8 mouse cellular contexts compared by ENCODE assay signal in genomic region chr5:123933957-123934591, GRCm38 (mm10). TPM values are rescaled to one million over a fixed set of nuclear protein-coding genes. Genes with fewer than 3 reads are reported as not detected.
DNase-seq lines count a peak whose midpoint lies in the region; ATAC-seq and TF ChIP-seq lines count a peak whose summit lies in the region.

No protein-coding gene starts in this region.

- peaks cover 11% of the 10 kb centered on the region; the same call in 1 of the 2 replicates for H3K4me1 ChIP-seq in heart, embryonic 10.5 days
- H3K4me1 ChIP-seq in kidney, postnatal 0 days (replicated peaks; ENCODE audit: insufficient read depth, low read length): no peaks in the 10 kb centered on the region
- H3K4me1 ChIP-seq in stomach, embryonic 15.5 days: 0 out of 2 replicates have a peak, but pooled peaks cover 3% of the 10 kb centered on the region
- H3K4me1 ChIP-seq in hindbrain, embryonic 13.5 days (replicated peaks): peaks cover 4% of the 10 kb centered on the region

- H3K4me3 ChIP-seq in heart, embryonic 10.5 days: peak overlapping the region; percentile 36
- H3K4me3 ChIP-seq in kidney, postnatal 0 days (replicated peaks; ENCODE audit: low read depth, low read length): no peak overlapping the region
- no peak overlapping the region for H3K4me3 ChIP-seq in stomach, embryonic 15.5 days (replicated peaks)
- H3K4me3 ChIP-seq in hindbrain, embryonic 13.5 days: no peak overlapping the region

- 0 out of 2 replicates have a peak, but pooled peaks cover 5% of the 10 kb centered on the region for H3K36me3 ChIP-seq in heart, embryonic 10.5 days
- no peaks in the 10 kb centered on the region; the same call in 1 of the 2 replicates for H3K36me3 ChIP-seq in kidney, postnatal 0 days (ENCODE audit: insufficient read depth, low read length)
- H3K36me3 ChIP-seq in stomach, embryonic 15.5 days: no peaks in the 10 kb centered on the region
- no peaks in the 10 kb centered on the region for H3K36me3 ChIP-seq in hindbrain, embryonic 13.5 days

- H3K27me3 ChIP-seq in heart, embryonic 10.5 days (ENCODE audit: insufficient read depth, poor library complexity, severe bottlenecking): no peaks in the 10 kb centered on the region
- H3K27me3 ChIP-seq in kidney, postnatal 0 days (ENCODE audit: insufficient read depth, low read length): no peaks in the 10 kb centered on the region
- H3K27me3 ChIP-seq in stomach, embryonic 15.5 days (replicated peaks): no peaks in the 10 kb centered on the region
- 0 out of 2 replicates have a peak, but pooled peaks cover 12% of the 10 kb centered on the region for H3K27me3 ChIP-seq in hindbrain, embryonic 13.5 days

- WGBS in heart, embryonic 10.5 days: 26% methylated on average over 18 of the region's 18 CpGs
- WGBS in kidney, postnatal 0 days: 42% methylated on average over 18 of the region's 18 CpGs
- 40% methylated on average over 18 of the region's 18 CpGs for WGBS in stomach, embryonic 15.5 days
- WGBS in hindbrain, embryonic 13.5 days: 41% methylated on average over 18 of the region's 18 CpGs

- no peak overlapping the region for H3K4me2 ChIP-seq in kidney, postnatal 0 days (ENCODE audit: low read length)
- 0 out of 2 replicates have a peak overlapping the region, but pooled peaks have one; percentile 10 for H3K4me2 ChIP-seq in stomach, embryonic 15.5 days
- H3K4me2 ChIP-seq in hindbrain, embryonic 13.5 days: no peak overlapping the region

- no peak for DNase-seq in heart, embryonic 10.5 days (ENCODE audit: low spot score)
- no peak for DNase-seq in heart, adult 18-20 months
- DNase-seq in 416B (ENCODE audit: low read depth): peak; percentile 53
- peak; percentile 80 for DNase-seq in ZHBTc4 (ENCODE audit: low read depth, low spot score)
- peak; percentile 40 for DNase-seq in kidney, postnatal 0 days (ENCODE audit: low spot score)
- no peak for DNase-seq in layer of hippocampus, adult 11-12 months (ENCODE audit: low spot score)

- H3K9me3 ChIP-seq in heart, embryonic 10.5 days: no peaks in the 10 kb centered on the region
- no peaks in the 10 kb centered on the region for H3K9me3 ChIP-seq in kidney, postnatal 0 days (replicated peaks; ENCODE audit: low read length)
- no peaks in the 10 kb centered on the region for H3K9me3 ChIP-seq in stomach, embryonic 15.5 days
- no peaks in the 10 kb centered on the region for H3K9me3 ChIP-seq in hindbrain, embryonic 13.5 days

- ATAC-seq in kidney, postnatal 0 days (replicated peaks; ENCODE audit: low FRiP score, low read depth): no peak
- ATAC-seq in stomach, embryonic 15.5 days (ENCODE audit: insufficient read depth, low FRiP score, low read depth): no peak
- no peak for ATAC-seq in hindbrain, embryonic 13.5 days (ENCODE audit: low FRiP score)

- peak; percentile 64 for TF ChIP-seq CTCF in kidney, postnatal 0 days (IDR thresholded peaks at IDR 0.05; ENCODE audit: low read depth)

- peak overlapping the region; percentile 47; the same call in 1 of the 2 replicates for H3K27ac ChIP-seq in heart, embryonic 10.5 days
- no peak overlapping the region for H3K27ac ChIP-seq in kidney, postnatal 0 days
- H3K27ac ChIP-seq in stomach, embryonic 15.5 days: no peak overlapping the region
- no peak overlapping the region for H3K27ac ChIP-seq in hindbrain, embryonic 13.5 days

- H3K9ac ChIP-seq in kidney, postnatal 0 days (ENCODE audit: low read depth, low read length): no peak overlapping the region
- no peak overlapping the region for H3K9ac ChIP-seq in stomach, embryonic 15.5 days
- no peak overlapping the region for H3K9ac ChIP-seq in hindbrain, embryonic 13.5 days

RNA-seq across cellular contexts. Expression of gene Ccdc62, which starts 3.6 kb away (rescaled TPM):
- polyA plus RNA-seq in heart, embryonic 10.5 days (2016; fragmentation: Nextera tagmentation; extraction: Ambion mirVana): 3.7 and 5.7 TPM in 2 replicates
- total RNA-seq in heart, adult 18-20 months (2021): 1 to 10 TPM; 3.8 to 4.1 TPM
- 6.4 and 7.1 TPM in 2 replicates for polyA plus RNA-seq in kidney, postnatal 0 days (2015; fragmentation: Nextera tagmentation; extraction: Ambion mirVana)
- 5.6 and 7.0 TPM in 2 replicates for polyA plus RNA-seq in stomach, embryonic 15.5 days (2015; fragmentation: Nextera tagmentation; extraction: Ambion mirVana)
- polyA plus RNA-seq in hindbrain, embryonic 13.5 days (2015; fragmentation: Nextera tagmentation; extraction: Ambion mirVana): 6.2 and 7.8 TPM in 2 replicates

RNA-seq across cellular contexts. Expression of gene Gm43518, which starts 6.9 kb away (rescaled TPM):
- polyA plus RNA-seq in heart, embryonic 10.5 days (2016; fragmentation: Nextera tagmentation; extraction: Ambion mirVana): 2.4 and 2.7 TPM in 2 replicates
- total RNA-seq in heart, adult 18-20 months (2021): 1 to 10 TPM in 1 of 2 experiments, not detected in 1; 1.1 TPM
- 1.0 and 1.6 TPM in 2 replicates for polyA plus RNA-seq in kidney, postnatal 0 days (2015; fragmentation: Nextera tagmentation; extraction: Ambion mirVana)
- 2.4 and 3.4 TPM in 2 replicates for polyA plus RNA-seq in stomach, embryonic 15.5 days (2015; fragmentation: Nextera tagmentation; extraction: Ambion mirVana)
- polyA plus RNA-seq in hindbrain, embryonic 13.5 days (2015; fragmentation: Nextera tagmentation; extraction: Ambion mirVana): 5.6 and 5.8 TPM in 2 replicates

RNA-seq across cellular contexts. Expression of gene Denr, which starts 27.1 kb away (rescaled TPM):
- polyA plus RNA-seq in heart, embryonic 10.5 days (2016; fragmentation: Nextera tagmentation; extraction: Ambion mirVana): 107 and 144 TPM in 2 replicates
- total RNA-seq in heart, adult 18-20 months (2021): 10 to 100 TPM; 54.0 to 58.7 TPM
- 128 and 133 TPM in 2 replicates for polyA plus RNA-seq in kidney, postnatal 0 days (2015; fragmentation: Nextera tagmentation; extraction: Ambion mirVana)
- 127 and 129 TPM in 2 replicates for polyA plus RNA-seq in stomach, embryonic 15.5 days (2015; fragmentation: Nextera tagmentation; extraction: Ambion mirVana)
- polyA plus RNA-seq in hindbrain, embryonic 13.5 days (2015; fragmentation: Nextera tagmentation; extraction: Ambion mirVana): 143 and 146 TPM in 2 replicates

RNA-seq across cellular contexts. Expression of gene Hip1r, which starts 39.4 kb away (rescaled TPM):
- 6.5 and 8.4 TPM in 2 replicates for polyA plus RNA-seq in heart, embryonic 10.5 days (2016; fragmentation: Nextera tagmentation; extraction: Ambion mirVana)
- total RNA-seq in heart, adult 18-20 months (2021): 10 to 100 TPM; 11.1 to 11.3 TPM
- polyA plus RNA-seq in kidney, postnatal 0 days (2015; fragmentation: Nextera tagmentation; extraction: Ambion mirVana): 24.8 and 28.4 TPM in 2 replicates
- 24.0 and 27.0 TPM in 2 replicates for polyA plus RNA-seq in stomach, embryonic 15.5 days (2015; fragmentation: Nextera tagmentation; extraction: Ambion mirVana)
- polyA plus RNA-seq in hindbrain, embryonic 13.5 days (2015; fragmentation: Nextera tagmentation; extraction: Ambion mirVana): 21.4 and 25.5 TPM in 2 replicates

RNA-seq across cellular contexts. Expression of gene Hcar1, which starts 54.3 kb away (rescaled TPM):
- not detected in 2 replicates for polyA plus RNA-seq in heart, embryonic 10.5 days (2016; fragmentation: Nextera tagmentation; extraction: Ambion mirVana)
- under 1 TPM; 0.47 to 0.90 TPM for total RNA-seq in heart, adult 18-20 months (2021)
- 3.3 and 3.6 TPM in 2 replicates for polyA plus RNA-seq in kidney, postnatal 0 days (2015; fragmentation: Nextera tagmentation; extraction: Ambion mirVana)
- 3.8 and 4.6 TPM in 2 replicates for polyA plus RNA-seq in stomach, embryonic 15.5 days (2015; fragmentation: Nextera tagmentation; extraction: Ambion mirVana)
- 0.34 and 0.39 TPM in 2 replicates for polyA plus RNA-seq in hindbrain, embryonic 13.5 days (2015; fragmentation: Nextera tagmentation; extraction: Ambion mirVana)

Comparison
In these comparisons a context has a peak if more than half of its experiments do, and no peak if none do; other contexts are left out.
1. DNase-seq: peak in 416B (single experiment), ZHBTc4 (single experiment) and kidney, postnatal 0 days (single experiment); none in heart, embryonic 10.5 days (single experiment), heart, adult 18-20 months (0 of 2) and layer of hippocampus, adult 11-12 months (single experiment).